Mouse (Mus musculus): ENCODE data around the gene Olfr12. TPM values are rescaled to one million over a fixed set of nuclear protein-coding genes. Genes with fewer than 3 reads are reported as not detected.

Olfr12 gene
- polyA plus RNA-seq, 1 experiment from 2014 or later, result 0.18 TPM

DNA sequence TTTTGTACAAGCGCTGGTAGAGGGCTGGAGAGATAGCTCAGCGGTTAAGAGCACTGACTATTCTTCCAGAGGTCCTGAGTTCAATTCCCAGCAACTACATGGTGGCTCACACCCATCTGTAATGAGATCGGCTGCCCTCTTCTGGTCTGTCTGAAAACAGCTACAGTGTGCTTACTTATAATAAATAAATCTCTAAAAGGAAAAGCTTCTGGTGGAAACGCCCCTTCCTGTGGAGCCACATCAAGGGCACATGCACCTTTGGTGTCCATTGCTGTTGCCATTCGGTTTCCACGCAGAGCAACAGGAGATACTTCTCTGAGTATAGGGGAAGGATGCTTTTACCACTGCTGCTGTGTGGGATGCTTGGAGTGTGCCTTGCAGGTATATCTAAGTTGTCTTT, 15.4 kb downstream of the Olfr12 start:
- Histone ChIP-seq H3K4me3 (no peak overlapping the region), H3K36me3 (peaks cover 26% of the 10 kb centered on the region), H3K9me3 (no peaks in the 10 kb centered on the region), H3K4me1 (replicated peaks) (peaks cover 10% of the 10 kb centered on the region), H3K27me3 (ENCODE audit: insufficient read depth, poor library complexity, severe bottlenecking) (no peaks in the 10 kb centered on the region), H3K27ac (no peak overlapping the region)
- WGBS, result 74% methylated on average over 6 of the region's 6 CpGs
- no peak for DNase-seq (ENCODE audit: low spot score)

DNA sequence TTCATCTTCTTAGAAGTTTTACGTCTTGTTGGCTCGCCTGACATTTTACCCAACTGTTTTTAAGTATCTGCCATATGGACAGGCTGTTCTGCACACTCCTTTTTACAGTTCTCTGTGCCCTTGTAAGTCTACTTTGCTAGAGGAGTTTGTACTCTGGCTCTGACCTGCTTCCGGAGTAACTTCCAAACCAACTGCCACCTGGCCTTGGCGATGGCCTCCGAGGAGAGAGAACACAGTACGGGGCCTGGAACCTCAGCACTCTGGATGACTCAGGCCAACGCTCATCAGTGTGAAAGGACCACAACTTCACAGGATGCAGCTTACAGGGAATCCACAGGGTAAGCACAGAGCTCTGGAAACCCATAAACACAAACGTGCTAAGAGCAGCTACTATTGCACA, 16.1 kb downstream of the Olfr12 start:
- no peak for DNase-seq (ENCODE audit: low spot score)
- Histone ChIP-seq H3K36me3 (peaks cover 34% of the 10 kb centered on the region), H3K27ac (no peak overlapping the region), H3K27me3 (ENCODE audit: insufficient read depth, poor library complexity, severe bottlenecking) (no peaks in the 10 kb centered on the region), H3K4me3 (no peak overlapping the region), H3K9me3 (no peaks in the 10 kb centered on the region), H3K4me1 (replicated peaks) (peaks cover 10% of the 10 kb centered on the region)
- 85% methylated on average over 8 of the region's 8 CpGs for WGBS

DNA sequence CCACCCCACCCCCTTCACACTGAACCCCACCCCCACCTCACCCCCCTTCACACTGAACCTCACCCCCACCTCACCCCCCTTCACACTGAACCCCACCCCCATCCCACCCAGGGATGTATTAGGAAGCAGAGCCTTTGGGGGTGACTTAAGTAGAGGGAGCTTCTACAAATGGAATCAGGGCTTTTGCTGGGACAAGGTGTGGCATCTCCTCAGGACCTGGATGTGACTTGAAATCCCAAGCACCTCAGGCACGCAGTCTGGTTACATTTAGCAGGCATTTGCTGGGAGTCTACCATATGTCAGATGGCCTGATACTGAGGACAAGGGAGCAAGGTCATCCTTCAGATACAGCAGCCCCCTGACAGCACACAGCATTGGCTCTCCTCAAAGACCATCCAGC, 17.0 kb downstream of the Olfr12 start:
- peaks cover 42% of the 10 kb centered on the region for H3K36me3 ChIP-seq
- H3K4me3 ChIP-seq, result no peak overlapping the region
- no peak for DNase-seq (ENCODE audit: low spot score)
- H3K27ac ChIP-seq, result peak overlapping the region; percentile 24
- H3K27me3 ChIP-seq (ENCODE audit: insufficient read depth, poor library complexity, severe bottlenecking), result no peaks in the 10 kb centered on the region
- H3K9me3 ChIP-seq, result no peaks in the 10 kb centered on the region
- peaks cover 10% of the 10 kb centered on the region for H3K4me1 ChIP-seq (replicated peaks)
- WGBS, result 62% methylated on average over 1 of the region's 1 CpGs

DNA sequence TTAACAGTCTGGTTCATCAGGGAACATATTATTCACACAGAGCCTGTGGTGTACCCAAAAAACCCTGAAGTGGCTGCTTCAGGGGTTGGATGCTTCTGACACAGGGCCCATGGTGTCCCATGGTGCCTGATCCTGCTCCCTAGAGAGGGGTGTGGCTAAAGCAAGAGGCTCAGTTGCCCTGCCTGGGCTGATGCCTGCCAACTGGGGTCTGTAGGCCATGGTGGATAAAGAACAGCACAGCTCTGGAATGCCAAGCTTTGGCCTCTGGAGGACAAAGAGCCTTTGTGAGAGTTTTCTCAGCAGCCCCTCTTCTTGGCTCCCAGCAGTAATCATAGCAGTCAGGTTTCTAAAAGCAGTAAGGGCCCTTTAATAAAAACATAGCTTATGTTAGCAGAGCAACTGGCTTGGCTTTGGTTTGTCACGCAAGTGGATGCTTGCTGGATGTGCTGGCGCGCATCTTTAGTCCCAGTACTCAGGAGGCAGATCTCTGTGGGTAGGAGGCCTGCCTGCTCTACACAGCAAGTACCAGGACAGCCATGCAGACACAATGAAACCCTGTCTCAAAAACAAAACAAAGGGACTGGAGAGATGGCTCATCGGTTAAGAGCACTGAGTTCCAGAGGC, 17.5 kb downstream of the Olfr12 start:
- H3K36me3 ChIP-seq, result peaks cover 48% of the 10 kb centered on the region
- peak overlapping the region; percentile 24 for H3K27ac ChIP-seq
- peaks cover 13% of the 10 kb centered on the region for H3K4me1 ChIP-seq (replicated peaks)
- no peak overlapping the region for H3K4me3 ChIP-seq
- DNase-seq (ENCODE audit: low spot score), result peak; percentile 23
- no peaks in the 10 kb centered on the region for H3K27me3 ChIP-seq (ENCODE audit: insufficient read depth, poor library complexity, severe bottlenecking)
- 76% methylated on average over 4 of the region's 4 CpGs for WGBS
- H3K9me3 ChIP-seq, result no peaks in the 10 kb centered on the region

DNA sequence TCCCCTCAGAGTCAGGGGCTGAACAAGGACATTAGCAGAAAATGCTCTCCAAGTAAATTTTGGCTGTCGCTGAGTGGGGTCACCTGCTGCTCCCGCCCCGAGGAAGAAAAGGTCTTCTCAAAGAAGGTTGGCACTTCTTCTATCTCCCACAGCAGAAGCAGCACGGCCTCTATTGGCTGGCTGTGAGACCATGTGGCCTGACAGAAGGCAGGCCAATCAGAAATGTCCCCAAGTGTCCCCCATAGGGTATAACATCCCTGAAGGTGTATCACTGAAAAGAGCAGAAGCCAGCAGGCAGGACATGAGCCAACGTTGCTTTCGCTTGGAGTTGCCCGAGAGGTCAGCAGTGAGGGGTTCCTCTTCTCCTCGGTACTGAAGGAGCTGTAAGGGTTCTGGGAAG, 18.4 kb downstream of the Olfr12 start:
- H3K36me3 ChIP-seq, result peaks cover 48% of the 10 kb centered on the region
- H3K4me1 ChIP-seq (replicated peaks), result peaks cover 23% of the 10 kb centered on the region
- 0 out of 2 replicates have a peak overlapping the region, but pooled peaks have one; percentile 50 for H3K27ac ChIP-seq
- H3K9me3 ChIP-seq, result no peaks in the 10 kb centered on the region
- WGBS, result 87% methylated on average over 8 of the region's 8 CpGs
- no peak overlapping the region for H3K4me3 ChIP-seq
- no peak for DNase-seq (ENCODE audit: low spot score)
- H3K27me3 ChIP-seq (ENCODE audit: insufficient read depth, poor library complexity, severe bottlenecking), result no peaks in the 10 kb centered on the region

DNA sequence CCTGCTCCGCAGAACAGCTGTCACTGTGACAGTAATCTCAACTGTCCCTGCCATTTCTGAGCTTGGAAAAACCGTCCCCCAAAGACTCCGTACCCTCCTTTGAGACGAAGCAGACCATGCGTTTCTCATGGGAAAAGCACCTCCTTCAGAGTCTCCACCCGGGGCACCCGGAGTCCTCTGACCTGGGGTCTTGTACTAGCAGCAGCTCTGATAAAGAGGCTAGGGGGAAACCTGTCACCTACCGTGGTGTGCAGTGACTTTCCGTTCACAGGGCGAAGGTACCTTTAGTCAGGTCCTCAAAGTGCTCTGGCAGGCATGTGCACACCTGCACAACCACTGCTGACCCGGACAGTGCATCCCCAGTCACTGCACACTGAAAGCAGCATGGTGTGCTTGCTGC, 19.1 kb downstream of the Olfr12 start:
- Histone ChIP-seq H3K4me3 (no peak overlapping the region), H3K4me1 (replicated peaks) (peaks cover 25% of the 10 kb centered on the region), H3K27ac (no peak overlapping the region), H3K36me3 (peaks cover 48% of the 10 kb centered on the region), H3K27me3 (ENCODE audit: insufficient read depth, poor library complexity, severe bottlenecking) (no peaks in the 10 kb centered on the region), H3K9me3 (no peaks in the 10 kb centered on the region)
- DNase-seq (ENCODE audit: low spot score), result no peak
- whole genome bisulfite sequencing, result 94% methylated on average over 11 of the region's 11 CpGs

DNA sequence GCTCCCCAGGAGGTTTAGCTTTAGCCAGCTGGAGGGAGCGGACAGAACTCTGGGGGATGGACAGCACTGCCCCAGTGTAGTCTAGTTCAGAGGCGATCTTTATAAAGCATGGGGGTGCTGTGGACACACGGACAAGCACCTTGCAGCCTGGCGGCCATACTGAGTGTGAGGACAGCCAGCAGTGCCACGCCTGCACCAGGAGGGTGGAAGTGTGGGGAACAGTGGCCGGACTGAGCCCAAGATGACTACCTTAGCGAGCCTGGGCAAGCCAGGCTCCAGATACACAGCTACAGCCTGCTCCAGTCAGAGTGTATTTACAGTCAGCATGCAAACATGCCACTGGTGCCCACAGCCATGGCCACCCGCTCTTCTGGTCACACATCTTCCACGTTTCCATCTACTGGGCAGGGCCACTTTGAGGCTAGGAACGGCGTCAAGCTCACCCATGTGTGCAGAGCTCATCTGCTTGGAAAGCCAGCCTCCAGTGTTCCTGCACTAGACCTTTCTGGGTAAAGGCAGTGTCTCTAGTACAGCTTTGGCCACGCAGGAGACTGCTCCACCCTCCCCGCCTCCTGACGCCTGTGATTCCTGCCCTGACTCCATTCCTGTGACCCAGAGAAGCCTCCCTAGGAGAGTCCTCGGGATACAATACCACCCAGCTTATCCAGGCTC, 20.0 kb downstream of the Olfr12 start:
- WGBS, result 94% methylated on average over 15 of the region's 15 CpGs
- Histone ChIP-seq H3K27ac (no peak overlapping the region), H3K27me3 (ENCODE audit: insufficient read depth, poor library complexity, severe bottlenecking) (no peaks in the 10 kb centered on the region), H3K9me3 (no peaks in the 10 kb centered on the region), H3K36me3 (peaks cover 48% of the 10 kb centered on the region), H3K4me1 (replicated peaks) (peaks cover 35% of the 10 kb centered on the region), H3K4me3 (no peak overlapping the region)
- no peak for DNase-seq (ENCODE audit: low spot score)

DNA sequence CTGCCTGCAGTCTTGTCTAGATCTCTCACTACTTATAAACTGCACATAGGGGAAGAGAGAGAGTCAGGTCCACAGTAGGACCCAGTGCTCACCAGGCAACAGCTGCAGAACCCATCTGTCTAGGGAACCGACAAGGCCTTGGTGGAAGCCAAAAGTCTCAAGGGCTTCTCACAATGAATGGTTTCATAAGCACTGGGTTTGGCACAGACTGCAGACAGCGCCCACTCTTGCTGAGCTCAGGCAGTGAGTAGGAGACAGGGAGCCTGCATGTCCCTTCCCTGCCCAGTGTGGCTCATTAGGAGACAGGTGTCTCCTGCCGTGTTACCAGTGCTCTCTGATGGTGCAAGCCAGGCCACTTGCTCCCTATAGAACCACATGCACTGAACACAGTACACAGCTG, 20.6 kb downstream of the Olfr12 start:
- Histone ChIP-seq H3K9me3 (no peaks in the 10 kb centered on the region), H3K36me3 (peaks cover 48% of the 10 kb centered on the region), H3K4me1 (replicated peaks) (peaks cover 38% of the 10 kb centered on the region), H3K27me3 (ENCODE audit: insufficient read depth, poor library complexity, severe bottlenecking) (no peaks in the 10 kb centered on the region), H3K4me3 (no peak overlapping the region), H3K27ac (no peak overlapping the region)
- 92% methylated on average over 3 of the region's 3 CpGs for WGBS
- DNase-seq (ENCODE audit: low spot score), result no peak

DNA sequence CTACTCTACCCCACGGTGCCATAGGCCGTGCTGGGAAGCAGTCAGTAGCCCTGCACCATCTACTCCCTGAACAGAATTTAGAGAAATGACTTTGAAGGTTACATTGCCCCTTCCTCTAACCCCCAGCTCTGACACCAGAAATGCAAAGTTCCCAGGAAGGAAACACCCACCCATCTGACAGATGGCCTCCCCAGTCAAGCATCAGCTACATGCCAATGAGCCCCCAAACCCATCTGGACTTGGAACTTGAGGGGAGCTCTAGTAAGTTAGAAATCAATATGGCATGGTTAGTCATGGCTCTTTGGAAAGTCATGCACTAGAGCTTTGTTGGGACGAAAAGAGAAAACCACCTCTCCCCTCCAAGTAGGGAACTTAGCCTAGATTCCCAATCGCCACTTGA, 21.1 kb downstream of the Olfr12 start:
- Histone ChIP-seq H3K4me1 (replicated peaks) (peaks cover 40% of the 10 kb centered on the region), H3K27me3 (ENCODE audit: insufficient read depth, poor library complexity, severe bottlenecking) (no peaks in the 10 kb centered on the region), H3K27ac (no peak overlapping the region), H3K9me3 (no peaks in the 10 kb centered on the region), H3K36me3 (peaks cover 48% of the 10 kb centered on the region), H3K4me3 (no peak overlapping the region)
- DNase-seq (ENCODE audit: low spot score), result no peak
- WGBS, result 94% methylated on average over 4 of the region's 4 CpGs

DNA sequence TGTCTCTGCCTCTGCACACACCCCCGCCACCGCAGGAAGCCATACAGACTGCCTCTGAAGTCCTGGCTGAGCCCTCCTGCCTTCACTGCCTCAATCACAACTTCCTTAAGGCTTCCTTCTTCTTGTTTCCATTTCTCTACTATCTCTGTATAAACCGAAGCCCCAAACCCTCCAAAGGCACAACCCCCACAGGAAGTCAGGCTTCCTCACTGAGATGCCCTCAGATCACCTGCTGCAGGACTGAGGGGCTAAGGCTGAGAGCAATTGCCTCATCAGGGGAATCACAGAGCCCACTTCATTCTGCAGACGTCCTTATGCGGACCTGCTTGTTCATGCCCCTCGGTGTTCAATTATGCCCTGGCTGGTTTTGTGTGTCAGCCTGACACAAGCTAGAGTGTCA, 22.8 kb downstream of the Olfr12 start:
- H3K36me3 ChIP-seq, result peaks cover 47% of the 10 kb centered on the region
- no peaks in the 10 kb centered on the region for H3K9me3 ChIP-seq
- H3K27ac ChIP-seq, result no peak overlapping the region
- no peak for DNase-seq (ENCODE audit: low spot score)
- H3K4me3 ChIP-seq, result peak overlapping the region; percentile 94
- no peaks in the 10 kb centered on the region; the same call in 1 of the 2 replicates for H3K27me3 ChIP-seq (ENCODE audit: insufficient read depth, poor library complexity, severe bottlenecking)
- 89% methylated on average over 6 of the region's 6 CpGs for WGBS
- H3K4me1 ChIP-seq (replicated peaks), result peaks cover 31% of the 10 kb centered on the region

DNA sequence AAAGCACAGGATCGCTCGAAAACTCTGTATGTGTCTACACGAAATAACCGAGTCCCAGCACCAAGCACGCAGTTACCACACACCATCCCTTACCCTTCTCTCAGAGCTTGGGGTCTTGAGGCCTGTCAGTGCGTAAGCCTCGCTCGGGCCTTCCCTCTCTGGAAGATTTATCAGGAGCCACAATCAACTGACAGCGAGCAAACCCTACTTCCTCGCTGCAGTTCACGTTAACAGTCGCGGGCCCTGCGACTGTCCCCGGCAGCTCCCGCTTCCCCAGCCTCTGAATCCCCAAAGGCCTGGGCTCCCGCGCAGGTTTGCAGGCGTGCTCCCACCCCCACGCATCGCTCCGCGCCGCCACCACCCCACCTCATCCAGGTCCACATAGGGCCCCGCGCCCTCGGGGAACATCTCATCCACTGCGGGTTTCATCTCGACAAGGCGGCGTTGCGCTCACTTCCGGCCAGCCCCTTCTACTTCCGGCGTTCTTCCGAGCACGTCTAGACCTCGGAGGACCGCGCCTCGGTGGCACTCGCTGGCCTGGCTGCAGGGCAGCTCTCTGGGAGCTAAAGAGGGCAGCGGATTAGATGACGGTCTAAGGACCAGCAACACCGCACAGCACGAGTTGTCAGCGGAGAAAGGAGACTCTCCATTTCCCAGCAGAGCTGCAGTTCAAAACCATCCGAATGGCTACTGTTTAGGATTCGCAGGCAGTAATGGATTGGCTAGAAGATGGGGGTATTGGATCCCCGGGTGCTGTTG, 24.1 kb downstream of the Olfr12 start, which contains the start of gene Cops9:
TSS of gene Cops9 (minus strand) at position 472 of the 759 bp plus-strand sequence.
- peaks cover 31% of the 10 kb centered on the region for H3K4me1 ChIP-seq (replicated peaks)
- peak within 1 kb of the TSS; percentile 92 for H3K27ac ChIP-seq
- H3K4me3 ChIP-seq, result peak within 1 kb of the TSS; percentile 94
- peak; percentile 93 for DNase-seq (ENCODE audit: low spot score)
- H3K36me3 ChIP-seq, result peaks cover 34% of the 10 kb centered on the region
- H3K27me3 ChIP-seq (ENCODE audit: insufficient read depth, poor library complexity, severe bottlenecking), result peaks cover 12% of the 10 kb centered on the region
- 2% methylated on average over 50 of the region's 50 CpGs for WGBS
- no peaks in the 10 kb centered on the region for H3K9me3 ChIP-seq

DNA sequence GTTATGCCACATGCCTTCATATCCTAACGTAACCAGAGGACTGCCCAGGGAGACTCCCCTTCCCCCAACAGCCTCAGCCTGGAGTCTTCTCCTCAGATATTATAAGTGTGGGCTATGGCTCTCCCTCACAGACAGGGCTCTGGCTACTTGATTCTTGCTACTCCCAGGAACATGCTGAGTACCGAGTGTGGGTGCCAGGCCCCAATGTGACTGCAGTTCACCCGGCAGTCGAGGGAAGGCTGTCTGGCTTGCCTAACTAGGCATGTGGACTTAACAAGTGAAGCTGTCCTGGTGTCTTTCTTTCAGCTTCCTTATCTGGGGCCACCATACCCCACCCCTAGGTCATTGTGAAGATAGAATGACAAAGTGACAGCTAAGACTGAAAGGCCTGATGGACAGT, 26.1 kb downstream of the Olfr12 start:
- peaks cover 12% of the 10 kb centered on the region for H3K27me3 ChIP-seq (ENCODE audit: insufficient read depth, poor library complexity, severe bottlenecking)
- 80% methylated on average over 4 of the region's 4 CpGs for WGBS
- peaks cover 14% of the 10 kb centered on the region for H3K36me3 ChIP-seq
- H3K4me3 ChIP-seq, result no peak overlapping the region
- no peak for DNase-seq (ENCODE audit: low spot score)
- H3K9me3 ChIP-seq, result no peaks in the 10 kb centered on the region
- peaks cover 42% of the 10 kb centered on the region for H3K4me1 ChIP-seq (replicated peaks)
- no peak overlapping the region for H3K27ac ChIP-seq

DNA sequence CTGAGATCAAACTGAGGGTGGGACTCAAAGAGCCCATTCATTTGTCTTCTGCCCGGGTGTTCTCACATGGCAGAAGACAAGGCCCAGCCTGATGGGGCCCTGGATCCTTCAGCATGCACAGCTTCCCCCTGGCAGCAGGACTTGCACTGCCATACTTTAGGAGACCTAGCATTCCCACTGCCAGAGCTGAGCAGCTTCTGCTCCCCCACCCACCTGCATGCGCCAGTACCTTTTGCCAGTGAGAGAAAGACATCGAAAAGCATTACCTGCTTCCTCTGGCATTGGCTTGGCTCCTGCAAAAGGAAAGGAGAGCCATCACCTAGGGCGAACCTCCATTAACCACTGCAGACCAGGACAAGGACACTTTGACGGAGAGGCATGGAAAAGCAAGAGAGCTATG, 27.3 kb downstream of the Olfr12 start:
- Histone ChIP-seq H3K4me1 (replicated peaks) (peaks cover 40% of the 10 kb centered on the region), H3K27ac (no peak overlapping the region), H3K27me3 (ENCODE audit: insufficient read depth, poor library complexity, severe bottlenecking) (peaks cover 13% of the 10 kb centered on the region), H3K36me3 (0 out of 2 replicates have a peak, but pooled peaks cover 2% of the 10 kb centered on the region), H3K9me3 (no peaks in the 10 kb centered on the region), H3K4me3 (no peak overlapping the region)
- DNase-seq (ENCODE audit: low spot score), result no peak
- 81% methylated on average over 5 of the region's 5 CpGs for WGBS

Data from hindbrain, embryonic 10.5 days (tissue).